Mouse (Mus musculus) embryonic stem cell, embryonic (primary cell): ENCODE measurements around the gene L1cam.

Experiments used
- CTCF ChIA-PET, 4 experiments: fragments of 300-600 bp in 2 of 4; fragments of 350-600 bp in 2 of 4; sonication (Branson Sonifier 250); formaldehyde crosslinking; loops; one replicate each; lab custom pipeline; 2022; ENCODE audit warnings: inconsistent platforms in 2 of 4; lab: Charles Lee
- POLR2A ChIA-PET, 4 experiments: fragments of 300-600 bp in 2 of 4; fragments of 350-600 bp in 2 of 4; sonication (Branson Sonifier 250); formaldehyde crosslinking; loops; one replicate each; lab custom pipeline; 2022; ENCODE audit warnings: antibody characterized with exemption in 4 of 4, inconsistent platforms in 1 of 4; lab: Charles Lee

The L1cam gene

DNA sequence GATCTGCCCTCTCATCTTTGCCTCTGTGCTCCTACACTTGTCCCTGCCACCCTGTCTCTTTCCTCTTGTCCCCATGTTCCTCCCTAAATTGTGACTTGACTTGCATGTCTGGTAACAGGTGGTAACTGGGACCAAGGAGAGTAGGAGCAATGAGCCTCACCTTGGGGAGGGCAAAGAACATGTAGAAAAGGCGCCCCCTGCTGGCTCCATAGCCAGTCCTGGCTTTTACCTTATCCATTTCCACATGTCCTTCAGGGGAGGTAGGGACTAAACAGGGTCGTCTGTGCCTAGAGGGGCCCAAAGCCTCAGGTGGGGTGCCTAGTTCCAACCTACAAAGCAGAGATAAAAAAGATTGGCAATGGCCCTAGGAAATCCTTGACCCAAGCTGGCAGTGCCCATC lies at the start of gene L1cam:
Gene L1cam (minus strand): TSS at position 387 of the 400 bp plus-strand sequence.
- CTCF ChIA-PET = interaction anchor here in 2 of 4 experiments (1.1 to 1.7 kb wide), 4 partner anchors 97 to 224 kb away, joined by 3 to 9 read pairs (median 5); no protein-coding TSS in a partner anchor
- POLR2A ChIA-PET = interaction anchor here in 1 of 4 experiments (0.9 kb wide), 1 partner anchor 19 kb away, joined by 3 read pairs; no protein-coding TSS in a partner anchor

DNA sequence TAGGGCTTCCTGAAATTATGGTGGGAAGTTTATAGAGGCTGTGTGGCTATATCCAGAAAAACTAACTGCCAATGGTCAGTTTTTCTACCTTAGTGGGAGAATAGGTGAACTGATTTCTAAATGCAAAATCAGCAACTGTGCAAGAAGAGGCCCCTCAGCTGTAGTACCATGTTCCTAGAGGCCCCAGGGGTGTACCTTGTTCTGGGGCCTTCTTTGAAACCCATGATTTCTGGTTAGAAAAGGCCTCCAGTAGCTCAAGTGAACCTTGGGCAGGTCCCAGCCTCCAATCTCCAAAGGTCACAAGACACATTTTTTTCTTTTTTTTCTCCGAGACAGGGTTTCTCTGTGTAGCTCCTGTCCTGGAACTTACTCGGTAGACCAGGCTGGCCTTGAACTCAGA lies 46.4 kb upstream of the L1cam start:
- CTCF ChIA-PET = no interaction called here
- POLR2A ChIA-PET = interaction anchor here in 3 of 4 experiments (0.9 to 13.8 kb wide), 9 partner anchors 12 to 61 kb away, joined by 3 to 296 read pairs (median 5); partner anchors contain the start of genes Renbp (in 3 of the 3), Arhgap4 (in 2 of the 3), Hcfc1 (in 2 of the 3) and Naa10 (in 2 of the 3)

DNA sequence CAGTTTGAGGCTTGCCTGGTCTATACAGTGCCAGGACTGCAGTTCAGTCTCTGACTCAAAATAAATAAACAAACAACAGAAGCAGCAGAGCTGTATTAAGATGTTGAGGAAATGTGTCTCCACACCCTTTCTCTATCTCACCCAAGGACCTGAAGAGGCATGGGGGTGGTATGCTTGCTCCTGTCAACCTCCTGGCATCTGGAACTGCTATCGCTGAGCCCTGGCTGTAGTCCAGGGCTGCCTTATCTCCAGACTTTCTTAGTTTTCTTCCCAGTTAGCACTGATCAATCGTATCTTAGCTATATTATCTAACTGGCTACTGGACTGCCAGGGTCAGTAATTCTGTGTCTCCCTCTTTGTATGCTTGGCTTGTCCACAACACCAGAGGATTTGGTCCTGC lies 46.0 kb upstream of the L1cam start:
- CTCF ChIA-PET = no interaction called here
- POLR2A ChIA-PET = interaction anchor here in 3 of 4 experiments (0.9 to 13.8 kb wide), 8 partner anchors 11 to 167 kb away, joined by 3 to 296 read pairs (median 8); partner anchors contain the start of genes Renbp (in 3 of the 3), Arhgap4 (in 2 of the 3), Hcfc1 (in 2 of the 3) and Naa10 (in 2 of the 3)

DNA sequence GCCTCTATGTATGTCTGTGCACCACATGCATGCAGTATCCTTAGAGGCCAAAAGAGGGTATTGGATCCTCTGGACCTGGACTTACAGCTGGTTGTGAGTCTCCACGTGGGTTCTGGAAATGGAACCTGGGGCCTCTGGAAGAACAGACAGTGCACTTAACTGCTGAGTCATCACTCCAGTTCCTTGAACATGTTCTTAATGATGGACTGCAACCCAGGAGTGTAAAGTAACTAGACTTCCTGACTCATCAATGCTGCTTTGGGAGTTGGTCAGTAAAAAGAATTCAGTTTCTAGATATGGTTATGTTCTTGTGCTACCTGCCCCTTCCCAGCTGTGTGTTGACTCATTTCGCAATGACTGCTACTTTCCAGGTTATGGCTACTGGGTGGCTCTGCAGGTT lies 36.0 kb upstream of the L1cam start:
- ChIA-PET CTCF (interaction anchor here in 1 of 4 experiments (0.8 to 2.0 kb wide), 4 partner anchors 10 to 135 kb away, joined by 3 to 6 read pairs (median 4); partner anchors contain the start of genes Arhgap4 and Naa10), POLR2A (interaction anchor here (1.0 to 15.1 kb wide), 24 partner anchors 9 to 473 kb away, joined by 3 to 334 read pairs (median 11); partner anchors contain the start of genes Arhgap4 (in 3 of the 4), Naa10 (in 3 of the 4), Hcfc1 (in 2 of the 4) and Haus7 (in 1 of the 4))

DNA sequence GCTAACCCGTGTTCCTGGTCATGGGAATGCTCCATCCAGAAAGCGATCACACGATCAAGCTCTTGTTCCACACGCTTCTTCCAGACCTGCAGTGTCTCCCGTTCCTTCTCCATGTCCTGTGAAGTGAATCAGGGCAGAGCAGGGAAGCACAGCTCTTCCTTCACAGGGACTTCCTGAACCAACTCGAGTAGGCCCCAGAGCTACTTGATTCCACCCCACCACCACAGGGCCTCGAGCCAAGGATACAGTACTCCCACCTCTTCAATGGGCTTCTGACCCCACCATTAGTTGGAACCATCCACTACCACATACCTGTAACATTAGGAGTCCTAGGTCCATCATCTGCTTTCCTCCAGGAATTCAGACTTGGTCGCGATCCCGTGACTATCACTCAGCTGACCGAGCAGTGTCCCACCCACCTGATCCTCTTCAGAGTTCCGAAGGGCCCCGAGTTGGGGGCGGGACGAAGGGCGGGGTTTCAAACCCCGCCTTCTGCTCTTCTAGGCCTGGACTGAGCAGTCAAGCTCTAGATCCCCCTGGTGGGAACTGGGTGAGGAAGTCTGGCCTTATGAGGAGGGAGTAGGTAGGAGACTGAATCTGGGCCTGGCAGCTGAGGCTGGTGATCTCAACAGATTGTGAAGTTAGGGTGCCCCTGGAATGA lies 34.6 kb upstream of the L1cam start, which contains the start of gene Renbp:
Gene Renbp (minus strand): TSS at position 449 of the 661 bp plus-strand sequence.
- ChIA-PET CTCF (interaction anchor here in 3 of 4 experiments (0.5 to 2.0 kb wide), 14 partner anchors 9 to 242 kb away, joined by 3 to 7 read pairs (median 3); partner anchors contain the start of genes Arhgap4 (in 2 of the 3), Naa10 (in 2 of the 3) and Irak1 (in 1 of the 3)), POLR2A (interaction anchor here (0.5 to 15.1 kb wide), 96 partner anchors 9 to 498 kb away, joined by 3 to 334 read pairs (median 5); partner anchors contain the start of genes Arhgap4 (in 3 of the 4), Hcfc1 (in 3 of the 4), Naa10 (in 3 of the 4) and Haus7 (in 2 of the 4))

DNA sequence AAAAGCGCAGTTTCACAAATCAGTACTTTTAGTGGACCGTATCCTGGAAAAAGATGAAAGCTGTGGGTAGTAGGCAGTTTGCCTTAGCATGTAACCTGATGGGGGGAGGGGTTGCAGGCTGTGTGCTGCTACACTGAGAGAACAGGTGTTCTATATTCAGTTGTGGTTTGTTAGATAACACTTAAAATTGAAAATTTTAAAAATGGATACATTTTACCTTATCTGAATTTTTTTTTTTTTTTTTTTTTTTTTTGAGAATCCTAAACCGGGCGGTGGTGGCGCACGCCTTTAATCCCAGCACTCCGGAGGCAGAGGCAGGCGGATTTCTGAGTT lies 26.6 kb upstream of the L1cam start:
- POLR2A ChIA-PET = interaction anchor here (0.7 to 15.1 kb wide), 11 partner anchors 7 to 128 kb away, joined by 3 to 334 read pairs (median 10); partner anchors contain the start of genes Hcfc1 (in 2 of the 4) and Renbp (in 2 of the 4)
- CTCF ChIA-PET = interaction anchor here in 1 of 4 experiments (0.7 kb wide), 1 partner anchor 16 kb away, joined by 9 read pairs; no protein-coding TSS in a partner anchor

DNA sequence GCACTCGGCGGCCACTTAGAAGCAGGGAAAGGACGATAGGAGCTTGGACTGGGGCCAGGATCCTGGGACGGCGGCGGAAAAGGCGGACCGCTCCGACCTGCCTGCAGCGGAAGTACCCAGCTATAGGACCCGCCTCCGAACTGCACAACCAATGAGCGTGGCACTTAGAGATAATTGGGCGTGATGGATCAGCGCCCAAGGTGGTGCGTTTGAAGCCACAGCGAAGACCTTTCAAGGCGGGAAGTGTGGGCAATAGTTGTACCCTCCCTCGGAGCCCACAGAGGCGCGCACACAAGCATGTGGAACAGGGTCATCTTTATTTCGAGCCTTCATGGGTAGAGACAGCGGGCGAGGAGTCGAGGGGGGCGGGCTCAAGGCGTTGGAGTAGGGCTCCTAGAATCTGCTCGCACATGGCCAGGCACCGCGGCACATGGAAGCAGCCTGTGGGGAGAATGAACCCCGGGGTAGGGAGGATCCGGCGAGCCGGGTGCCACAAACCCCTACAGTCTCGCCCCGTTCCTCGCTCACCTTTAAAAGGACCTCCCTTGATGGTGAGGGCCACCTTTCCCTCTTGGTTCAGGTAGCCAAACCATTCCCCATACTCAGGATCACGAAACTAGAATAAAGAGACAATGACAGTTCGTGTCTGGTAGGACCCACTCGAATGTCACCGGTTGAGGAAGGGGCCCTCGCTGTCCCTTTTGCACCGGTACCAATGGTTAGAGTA lies 26.1 kb upstream of the L1cam start, which contains the start of the genes Arhgap4 and Naa10:
Gene Arhgap4 (minus strand): TSS at position 48 of the 727 bp plus-strand sequence.
Gene Naa10 (minus strand): TSS at position 122 of the 727 bp plus-strand sequence.
- POLR2A ChIA-PET = interaction anchor here (0.6 to 15.1 kb wide), 36 partner anchors 7 to 507 kb away, joined by 3 to 334 read pairs (median 4); partner anchors contain the start of genes Renbp (in 3 of the 4), Hcfc1 (in 2 of the 4), Rpl10 (in 2 of the 4) and Abcd1 (in 1 of the 4)
- CTCF ChIA-PET = interaction anchor here in 3 of 4 experiments (0.8 to 1.2 kb wide), 6 partner anchors 9 to 124 kb away, joined by 3 to 4 read pairs (median 3); partner anchors contain the start of gene Renbp (in 2 of the 3)

DNA sequence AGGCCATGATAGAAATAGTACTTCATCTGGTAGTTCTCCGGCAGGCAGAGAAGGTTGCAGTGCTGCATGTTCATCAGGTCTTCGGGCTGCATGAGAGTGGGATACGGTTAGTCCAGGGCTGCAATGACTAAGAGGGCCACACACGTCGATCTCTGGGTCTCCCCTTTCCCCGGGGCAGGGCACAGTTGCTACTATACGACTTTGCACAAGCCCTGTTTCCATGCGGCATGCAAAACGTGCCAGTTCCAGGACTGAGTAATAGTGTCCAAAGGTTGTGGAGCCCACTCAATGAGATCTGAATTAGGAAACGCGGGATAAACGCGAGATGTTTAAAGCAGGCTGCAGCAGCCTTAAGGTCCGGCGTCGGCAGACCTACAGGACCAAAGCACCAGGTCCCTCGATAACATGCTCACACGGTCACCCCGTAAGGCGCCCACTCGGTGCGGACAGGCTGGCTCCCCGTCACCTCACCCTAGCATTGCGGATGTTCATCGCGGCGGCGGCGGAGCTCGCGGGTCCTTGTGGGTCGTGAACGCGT lies 25.4 kb upstream of the L1cam start:
- POLR2A ChIA-PET = interaction anchor here (0.6 to 15.1 kb wide), 36 partner anchors 8 to 507 kb away, joined by 3 to 334 read pairs (median 4); partner anchors contain the start of genes Renbp (in 3 of the 4), Hcfc1 (in 2 of the 4), Rpl10 (in 2 of the 4) and Abcd1 (in 1 of the 4)

DNA sequence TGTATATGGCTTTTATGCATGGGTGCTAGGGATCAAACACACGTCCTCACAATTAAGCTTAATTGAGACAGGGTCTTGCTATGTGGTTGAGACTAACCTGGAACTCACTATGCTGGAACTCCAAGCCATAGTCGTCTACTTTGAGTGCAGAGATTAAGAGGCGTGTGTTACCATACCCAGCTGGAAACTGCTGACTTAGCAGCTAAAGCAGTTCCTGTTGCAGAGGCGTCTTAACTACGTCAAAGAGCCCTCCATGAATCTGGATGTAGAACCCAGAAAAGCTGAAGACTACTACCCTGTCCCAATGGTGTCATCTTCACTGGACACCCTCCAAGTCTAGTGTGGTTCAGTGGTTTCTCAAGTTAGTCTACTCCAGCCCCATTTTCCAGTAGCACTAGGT lies 22.7 kb upstream of the L1cam start:
- ChIA-PET POLR2A (interaction anchor here in 1 of 4 experiments (0.5 to 11.2 kb wide), 3 partner anchors 11 to 104 kb away, joined by 3 to 196 read pairs (median 3); partner anchors contain the start of gene Renbp), CTCF (no interaction called here)

More for the DNA sequence above, 25.4 kb upstream of the L1cam start:
- CTCF ChIA-PET = interaction anchor here in 3 of 4 experiments (0.8 to 1.2 kb wide), 6 partner anchors 9 to 124 kb away, joined by 3 to 4 read pairs (median 3); partner anchors contain the start of gene Renbp (in 2 of the 3)

DNA sequence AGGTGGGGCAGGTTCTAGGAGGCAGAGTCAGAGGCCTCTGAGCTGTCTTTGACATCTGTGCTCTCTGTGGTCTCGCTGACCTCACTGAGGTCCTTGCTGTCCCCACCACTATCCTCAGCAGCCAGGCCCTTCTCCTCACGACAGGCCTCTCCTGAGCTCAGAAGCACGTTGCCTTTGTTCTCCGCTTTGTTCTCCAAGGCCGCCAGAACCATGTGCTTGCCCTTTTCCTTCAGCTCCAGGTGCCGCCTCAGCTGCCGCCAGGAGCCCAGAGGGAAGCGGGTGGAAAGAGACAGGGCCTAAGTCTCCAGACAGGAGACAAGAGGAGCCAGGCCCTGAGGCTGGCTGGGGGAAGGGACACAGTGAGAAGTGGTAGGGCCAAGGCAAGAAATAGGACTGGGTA lies 21.0 kb upstream of the L1cam start:
- POLR2A ChIA-PET = interaction anchor here in 2 of 4 experiments (0.7 to 11.2 kb wide), 11 partner anchors 9 to 458 kb away, joined by 3 to 196 read pairs (median 4); partner anchors contain the start of genes Hcfc1 (in 2 of the 2), Renbp (in 2 of the 2), Haus7 (in 1 of the 2) and Srpk3 (in 1 of the 2)
- CTCF ChIA-PET = interaction anchor here in 1 of 4 experiments (0.6 kb wide), 1 partner anchor 263 kb away, joined by 3 read pairs; no protein-coding TSS in a partner anchor

DNA sequence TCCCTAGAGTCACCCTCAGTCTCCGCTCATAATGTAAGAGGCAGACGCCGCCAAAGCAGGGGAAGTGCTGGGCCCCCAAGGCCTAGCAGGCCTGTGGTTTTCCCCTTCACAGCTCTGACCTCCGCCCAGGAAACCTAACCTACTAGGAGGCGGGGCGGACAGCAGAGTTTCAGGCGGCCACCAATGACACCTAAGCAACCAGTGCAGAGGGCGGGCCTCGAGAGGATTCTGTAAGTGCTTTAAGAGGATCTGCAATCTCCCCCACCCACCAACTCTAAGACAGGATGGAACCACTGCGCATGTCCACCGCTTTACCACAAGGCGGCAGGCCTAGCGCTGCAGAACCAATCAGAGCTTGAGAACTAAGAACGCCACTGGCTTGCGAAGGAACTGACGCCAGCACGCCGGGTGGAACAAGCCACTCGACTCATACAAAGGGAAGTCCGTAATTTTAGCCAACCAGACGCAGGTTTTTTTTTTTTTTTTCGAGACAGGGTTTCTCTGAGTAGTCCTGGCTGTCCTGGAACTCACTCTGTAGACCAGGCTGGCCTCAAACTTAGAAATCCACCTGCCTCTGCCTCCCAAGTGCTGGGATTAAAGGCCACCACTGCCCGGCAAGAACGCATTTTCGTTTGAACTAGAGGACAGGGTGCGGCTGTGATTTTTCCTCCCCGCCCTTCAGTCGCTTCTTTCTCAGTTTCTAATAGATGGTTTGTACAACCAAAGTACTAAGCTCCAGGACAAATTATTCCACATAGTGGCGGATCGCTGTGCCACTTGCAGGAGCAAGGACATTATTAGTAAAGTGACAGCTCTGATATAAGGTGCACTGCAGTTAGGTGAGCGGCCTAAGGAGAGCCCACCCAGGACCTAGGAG lies 19.2 kb upstream of the L1cam start:
- ChIA-PET POLR2A (interaction anchor here (0.6 to 11.2 kb wide), 72 partner anchors 8 to 909 kb away, joined by 3 to 196 read pairs (median 4); partner anchors contain the start of genes Renbp (in 3 of the 4), Bcap31 (in 2 of the 4), Hcfc1 (in 2 of the 4) and Abcd1 (in 1 of the 4)), CTCF (interaction anchor here in 2 of 4 experiments (0.6 to 1.2 kb wide), 8 partner anchors 10 to 456 kb away, joined by 3 to 7 read pairs (median 4); partner anchors contain the start of genes Haus7 (in 1 of the 2) and Renbp (in 1 of the 2))

DNA sequence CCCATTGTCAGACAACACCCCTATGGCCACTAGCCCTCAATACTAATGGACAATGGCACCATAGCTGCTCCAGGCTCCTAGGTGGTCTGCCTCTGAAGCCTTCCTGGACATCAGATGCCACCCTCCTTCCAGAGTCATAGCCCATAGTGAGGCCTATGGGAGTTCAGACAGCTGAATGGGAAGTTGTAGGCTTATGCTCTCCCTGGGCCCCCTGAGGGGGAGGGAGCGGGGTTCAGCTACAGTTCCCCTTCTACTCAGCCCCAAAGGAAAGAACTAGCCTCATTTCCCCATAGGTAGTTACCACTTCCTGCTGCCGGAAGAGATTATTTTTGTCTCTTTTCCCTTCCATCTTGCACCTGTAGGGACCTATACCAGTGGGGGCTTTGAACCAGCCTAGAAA lies 15.7 kb upstream of the L1cam start:
- ChIA-PET POLR2A (interaction anchor here in 2 of 4 experiments (0.6 to 1.6 kb wide), 3 partner anchors 9 to 55 kb away, joined by 3 read pairs; partner anchors contain the start of gene Hcfc1 (in 1 of the 2)), CTCF (no interaction called here)

DNA sequence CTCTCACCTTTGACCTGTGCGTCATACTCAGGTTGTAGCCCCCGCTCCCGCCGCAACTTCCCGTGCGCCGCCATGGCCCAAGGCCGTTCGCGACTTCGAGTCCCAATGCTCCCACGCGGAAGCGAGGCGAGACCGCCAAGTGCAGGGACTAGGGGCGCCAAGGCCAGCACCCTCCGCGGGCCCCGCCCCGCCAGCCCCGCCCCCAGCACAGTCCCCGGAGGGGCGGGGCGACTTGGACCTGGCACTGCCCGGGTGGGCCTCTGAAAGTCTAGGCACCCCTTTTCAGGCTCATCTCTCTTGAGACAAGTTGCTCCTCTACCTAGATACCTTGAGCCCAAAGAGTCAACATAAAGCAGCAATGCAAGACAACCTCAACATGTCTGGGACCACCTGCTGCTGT lies 15.3 kb upstream of the L1cam start:
- ChIA-PET CTCF (no interaction called here), POLR2A (interaction anchor here in 2 of 4 experiments (1.0 to 1.6 kb wide), 5 partner anchors 10 to 118 kb away, joined by 3 to 6 read pairs (median 3); partner anchors contain the start of genes Arhgap4 (in 1 of the 2) and Naa10 (in 1 of the 2))

DNA sequence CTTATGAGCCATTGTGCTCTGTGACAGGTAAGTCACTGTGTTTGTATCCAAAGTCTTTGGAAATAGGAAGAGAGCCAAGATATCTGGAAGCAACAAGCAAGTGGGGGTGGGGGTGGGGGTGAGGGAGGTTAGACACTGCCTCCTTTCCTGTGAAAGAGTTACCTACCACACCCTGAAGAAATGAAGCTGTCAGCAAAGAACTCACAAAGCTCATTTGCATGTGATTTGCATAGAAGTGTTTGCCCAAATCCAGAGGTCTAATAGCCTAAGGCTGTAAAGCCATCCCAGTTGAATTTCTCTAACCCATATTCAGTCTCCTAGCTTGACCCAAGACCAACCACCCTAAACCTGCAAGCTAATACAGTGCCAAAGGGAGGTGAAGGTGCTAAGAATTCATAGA lies 14.5 kb upstream of the L1cam start:
- ChIA-PET CTCF (interaction anchor here in 1 of 4 experiments (1.4 kb wide), 1 partner anchor 11 kb away, joined by 3 read pairs; the partner anchor contains the start of genes Arhgap4 and Naa10), POLR2A (interaction anchor here in 2 of 4 experiments (0.8 to 1.8 kb wide), 8 partner anchors 10 to 118 kb away, joined by 3 to 7 read pairs (median 3); partner anchors contain the start of genes Arhgap4 (in 1 of the 2), Irak1 (in 1 of the 2) and Naa10 (in 1 of the 2))

DNA sequence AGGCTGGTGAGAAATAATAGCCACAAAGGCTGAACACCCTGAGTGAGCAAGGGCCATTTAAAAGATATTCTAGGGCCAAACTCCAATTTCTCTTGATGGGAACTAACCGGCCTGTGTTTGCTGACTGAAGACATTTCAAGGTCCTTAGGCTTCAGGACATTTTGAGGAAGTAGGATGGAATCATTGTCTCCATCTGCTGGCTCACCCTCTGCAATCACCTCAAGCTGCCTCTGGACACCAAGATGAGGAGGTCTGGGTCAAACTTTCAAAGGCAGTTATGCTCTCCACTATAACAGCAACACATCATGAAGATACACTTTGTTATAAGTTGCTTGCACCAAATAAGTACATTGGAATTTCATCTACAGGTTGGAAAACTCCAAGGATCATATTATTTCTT lies 14.1 kb upstream of the L1cam start:
- ChIA-PET POLR2A (interaction anchor here in 2 of 4 experiments (0.8 to 1.8 kb wide), 8 partner anchors 10 to 117 kb away, joined by 3 to 7 read pairs (median 3); partner anchors contain the start of genes Arhgap4 (in 1 of the 2), Irak1 (in 1 of the 2) and Naa10 (in 1 of the 2)), CTCF (interaction anchor here in 1 of 4 experiments (1.4 kb wide), 1 partner anchor 12 kb away, joined by 3 read pairs; the partner anchor contains the start of genes Arhgap4 and Naa10)
